Mouse (Mus musculus): Measurements from ENCODE around the gene Sytl1.

Gene Sytl1

GRCm38 (mm10) chr4:133262882-133263281 is at the start of gene Sytl1:
Gene Sytl1 (minus strand): TSS chr4:133263113.
- no peak for DNase-seq

DNA sequence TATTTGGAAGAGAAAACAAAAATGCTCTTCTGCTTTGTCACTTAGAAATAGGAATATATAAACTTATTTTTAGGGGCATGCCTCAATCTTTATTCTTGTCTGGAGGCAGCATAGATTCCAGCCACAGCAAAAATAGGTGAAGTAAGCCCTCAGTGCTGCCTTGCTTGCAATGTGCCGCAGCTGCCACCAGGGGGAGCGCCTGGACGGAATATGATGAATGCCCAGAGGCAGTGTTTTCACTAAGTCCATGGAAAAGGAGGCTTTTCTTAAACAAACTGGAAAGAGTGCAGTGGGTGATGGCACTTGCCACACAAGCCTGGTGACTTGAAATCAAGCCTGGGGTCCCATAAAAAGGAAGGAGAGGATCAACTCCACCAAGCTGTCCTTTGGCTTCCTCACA is 47.0 kb upstream of the Sytl1 start:
- DNase-seq = peak; percentile 83

- DNase-seq = peak; percentile 45
Observed at GRCm38 (mm10) chr4:133307331-133307730, 44.4 kb upstream of the Sytl1 start.

- no peak for DNase-seq
Observed at GRCm38 (mm10) chr4:133305825-133306224, 42.9 kb upstream of the Sytl1 start.

DNA sequence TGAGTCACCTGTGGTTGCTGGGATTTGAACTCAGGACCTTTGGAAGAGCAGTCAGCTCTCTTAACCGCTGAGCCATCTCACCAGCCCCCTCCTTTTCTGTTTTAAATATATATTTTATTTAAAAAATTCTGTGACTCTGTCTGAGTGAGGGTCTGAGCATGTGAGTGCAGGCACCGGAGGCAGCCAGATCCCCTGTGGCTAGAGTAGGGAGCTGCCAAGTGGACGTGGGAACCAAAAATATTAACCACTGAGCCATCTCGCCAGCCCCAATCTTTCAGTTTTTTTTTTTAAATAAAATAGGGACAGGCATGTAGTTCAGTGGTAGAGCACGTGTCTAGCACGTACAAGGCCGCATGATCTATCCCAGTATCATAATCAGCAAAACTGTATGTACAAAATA is 41.9 kb upstream of the Sytl1 start:
- DNase-seq = no peak

DNA sequence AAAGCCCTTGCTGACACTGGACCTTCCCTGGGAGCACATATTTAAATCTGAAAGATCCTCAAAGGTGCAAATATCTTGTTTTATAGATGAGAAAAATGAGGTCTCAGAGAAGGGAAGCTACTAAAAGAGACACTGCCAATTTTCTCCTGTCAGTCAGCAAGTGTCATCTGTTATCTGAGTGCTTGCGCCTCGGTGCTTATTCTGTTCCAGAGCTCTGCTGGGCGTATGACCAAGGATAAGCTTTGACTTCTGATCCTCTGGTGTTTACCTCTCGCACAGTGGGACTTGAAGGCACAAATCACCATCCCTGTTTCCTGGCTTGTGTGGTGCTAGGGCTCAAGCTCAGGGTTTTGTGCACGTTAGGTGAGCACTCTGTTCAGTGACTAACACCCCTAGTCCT is 39.8 kb upstream of the Sytl1 start:
- DNase-seq = no peak

- peak; percentile 60 for DNase-seq
Observed at GRCm38 (mm10) chr4:133301802-133302201, 38.9 kb upstream of the Sytl1 start.

DNA sequence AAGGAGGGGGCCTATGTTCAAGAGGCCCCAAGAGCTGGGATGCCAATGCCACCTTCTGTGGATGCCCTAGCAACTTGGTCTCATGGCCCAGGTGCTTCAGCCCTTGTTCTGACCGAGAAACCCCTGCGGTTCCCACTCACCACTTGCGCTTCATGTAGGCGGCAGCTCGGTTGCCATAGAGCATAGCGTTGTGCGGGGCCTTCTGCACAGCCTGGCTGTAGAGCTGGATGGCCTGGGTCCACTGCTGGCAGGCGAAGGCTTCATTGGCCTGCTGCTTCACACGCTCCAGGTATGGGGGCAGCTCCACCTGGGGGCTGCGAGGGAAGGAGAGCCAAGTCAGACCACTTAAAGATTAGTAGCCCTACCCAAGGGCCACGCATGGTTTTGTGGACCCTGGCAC is 37.5 kb upstream of the Sytl1 start:
- DNase-seq = no peak

DNA sequence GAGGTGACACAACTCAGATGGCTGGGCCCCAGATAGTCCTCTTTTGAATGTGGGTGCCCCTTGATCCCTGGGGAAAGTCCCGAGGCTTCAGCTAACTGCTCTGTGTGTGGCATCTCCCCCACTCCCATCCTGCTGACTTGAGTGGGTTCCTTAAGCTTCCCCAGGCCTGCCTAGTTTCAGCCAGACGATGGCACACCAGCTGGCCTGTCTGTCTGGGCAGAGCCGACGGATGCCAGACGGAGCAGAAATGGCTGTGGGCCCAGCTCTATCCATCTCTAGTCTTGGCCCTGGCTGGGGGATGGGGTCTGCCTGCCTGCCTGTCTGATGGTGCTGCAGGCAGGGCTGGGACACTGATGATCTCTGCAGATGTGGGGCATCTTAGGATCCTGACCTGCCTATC is 36.8 kb upstream of the Sytl1 start:
- DNase-seq = peak; percentile 77

- DNase-seq = peak; percentile 80
Observed at GRCm38 (mm10) chr4:133298516-133299365, 35.8 kb upstream of the Sytl1 start.

DNA sequence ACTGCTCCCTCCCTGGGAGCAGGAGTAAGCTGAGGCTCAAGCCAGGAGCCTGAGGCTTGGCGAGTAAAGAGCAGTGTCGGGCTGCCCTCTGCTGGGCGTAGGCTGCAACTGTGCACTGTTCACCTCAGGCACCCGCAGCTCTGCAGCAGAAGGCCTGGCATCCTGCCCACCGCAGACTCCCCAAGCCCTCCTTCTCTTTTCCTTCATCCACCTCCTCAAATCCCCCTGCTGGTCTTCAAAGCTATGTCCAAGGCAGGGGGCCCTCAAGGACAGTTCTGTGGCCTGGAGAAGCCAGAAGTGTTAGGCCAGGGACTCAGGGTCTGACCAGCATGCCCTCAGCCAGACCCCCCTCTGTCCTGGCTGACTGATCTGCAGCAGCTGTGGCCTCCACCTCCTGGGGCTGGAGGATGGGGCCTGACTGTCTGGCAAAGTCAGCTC is 34.9 kb upstream of the Sytl1 start:
- DNase-seq = peak; percentile 83

GRCm38 (mm10) chr4:133297360-133297759 is 34.4 kb upstream of the Sytl1 start:
- no peak for DNase-seq

DNA sequence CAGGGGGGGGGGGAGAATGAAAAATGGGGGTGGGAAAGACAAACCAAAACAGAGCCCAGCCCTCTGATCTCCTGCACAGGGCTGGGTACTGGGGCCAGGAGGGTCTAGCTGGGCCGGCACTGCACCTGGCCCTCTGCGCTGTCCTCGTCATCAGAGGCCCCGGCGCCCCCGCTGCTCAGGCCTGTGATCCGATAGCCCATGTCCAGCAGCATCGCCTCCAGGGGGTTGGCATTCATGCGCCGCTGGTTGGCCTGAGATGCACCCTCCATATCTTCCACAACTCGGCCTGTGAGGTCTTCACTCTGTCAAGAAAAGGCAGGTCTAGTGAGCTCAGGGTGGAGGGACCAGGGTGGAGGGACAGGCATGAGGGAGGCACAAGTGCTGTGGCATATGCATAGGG is 31.2 kb upstream of the Sytl1 start:
- no peak for DNase-seq

GRCm38 (mm10) chr4:133292901-133293843 is 30.3 kb upstream of the Sytl1 start:
- no peak for DNase-seq

GRCm38 (mm10) chr4:133292405-133292804 is 29.5 kb upstream of the Sytl1 start:
- DNase-seq = no peak

GRCm38 (mm10) chr4:133291255-133291654 is 28.3 kb upstream of the Sytl1 start:
- DNase-seq = no peak

DNA sequence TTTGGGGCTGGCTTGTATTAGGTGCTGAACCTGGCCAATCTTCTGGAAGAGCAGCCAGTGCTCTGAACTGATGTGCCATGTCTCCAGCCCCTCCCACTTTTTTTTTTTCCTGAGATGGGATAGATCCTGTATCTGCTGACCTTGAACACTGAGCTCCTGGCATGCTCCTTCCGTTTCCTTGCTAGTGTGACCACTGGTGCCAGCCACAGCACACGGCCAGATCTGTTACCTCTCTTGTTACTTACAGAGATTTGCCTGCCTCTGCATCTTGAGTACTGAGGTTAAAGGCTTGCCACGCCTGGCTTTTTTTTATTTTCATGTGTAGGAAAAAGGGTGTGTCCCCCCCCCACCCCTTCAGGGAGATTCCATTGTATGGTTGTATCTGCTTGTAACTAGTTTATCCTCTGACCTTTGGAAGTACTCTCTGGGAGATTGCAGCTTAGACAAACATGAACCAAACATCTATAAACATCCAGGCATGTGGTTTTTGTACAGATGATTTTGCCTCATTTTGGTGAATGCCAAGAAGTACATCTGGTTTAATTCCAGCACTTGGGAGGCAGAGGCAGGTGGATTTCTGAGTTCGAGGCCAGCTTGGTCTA is 23.7 kb upstream of the Sytl1 start:
- no peak for DNase-seq

GRCm38 (mm10) chr4:133285950-133286349 is 23.0 kb upstream of the Sytl1 start:
- no peak for DNase-seq

DNA sequence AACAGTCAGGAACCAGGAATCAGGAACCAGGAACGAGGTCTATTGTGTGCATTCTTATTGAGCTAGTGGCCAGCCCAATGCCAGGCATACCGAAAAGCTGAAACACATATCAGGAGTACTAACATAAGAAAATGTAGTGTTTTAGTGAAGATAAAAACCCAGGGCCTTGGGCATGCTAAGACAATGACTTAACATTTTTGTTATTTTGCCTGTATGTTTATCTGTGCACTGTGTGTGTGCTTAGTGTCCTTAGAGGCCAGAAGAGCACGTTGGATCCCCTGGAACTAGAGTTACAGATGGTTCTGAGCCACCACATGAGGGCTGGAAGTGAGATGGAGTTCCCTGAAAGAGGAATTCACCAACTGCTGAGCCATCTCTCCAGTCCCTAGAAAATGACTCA is 22.4 kb upstream of the Sytl1 start:
- no peak for DNase-seq

- DNase-seq = no peak
Observed at GRCm38 (mm10) chr4:133282656-133283055, 19.7 kb upstream of the Sytl1 start.

- DNase-seq = no peak
Observed at GRCm38 (mm10) chr4:133281951-133282481, 19.1 kb upstream of the Sytl1 start.

DNA sequence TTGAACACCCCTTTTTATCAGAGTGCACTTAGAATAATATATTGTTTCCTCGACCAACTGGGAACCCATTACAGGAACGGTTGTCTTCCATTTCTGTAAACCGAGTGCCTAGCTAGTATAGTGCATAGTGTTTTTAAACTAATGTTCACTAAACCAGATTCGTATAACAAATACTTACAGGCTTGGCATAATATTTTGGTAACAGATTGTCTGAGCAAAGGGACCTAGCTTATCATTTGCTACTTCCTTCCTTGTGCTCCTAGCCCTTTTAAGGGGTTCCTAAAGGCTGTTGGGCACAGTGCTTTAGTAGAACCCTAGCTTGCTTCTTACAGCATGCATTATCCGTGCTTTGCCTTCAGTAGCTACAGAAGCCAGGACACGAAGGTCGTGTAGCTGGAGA is 18.6 kb upstream of the Sytl1 start:
- DNase-seq = no peak

DNA sequence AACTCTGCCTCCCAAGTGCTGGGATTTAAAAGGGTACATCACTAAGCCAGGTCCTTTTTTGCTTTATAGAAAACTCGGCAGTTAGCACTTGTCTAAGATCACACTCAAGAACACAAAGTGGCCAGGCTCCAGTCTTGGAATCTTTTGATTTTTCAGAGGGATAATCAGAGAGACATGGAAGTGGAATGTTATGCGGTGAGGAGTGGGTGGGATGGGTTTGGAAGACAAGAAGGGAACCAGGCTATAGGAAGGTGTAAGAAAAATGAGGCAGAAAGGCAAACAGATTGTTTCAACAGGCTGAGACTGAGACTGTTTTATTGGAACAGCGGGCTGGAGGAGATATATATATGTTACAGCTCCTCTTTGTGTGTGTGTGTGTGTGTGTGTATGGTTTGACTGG is 15.6 kb upstream of the Sytl1 start:
- DNase-seq = no peak
